Mouse (Mus musculus) erythroblast, embryonic 14.5 days (primary cell): ENCODE results near the gene Zfp618.

Experiments
- GATA1 ChIP-seq: IDR thresholded peaks from 2 replicates; pipeline ENCODE4 v1.6.1; 2012; ENCODE audit warnings: low read length, inconsistent platforms, mixed read lengths
- TAL1 ChIP-seq: IDR thresholded peaks from 3 replicates; pipeline ENCODE4 v1.6.1; 2012; ENCODE audit warnings: low read length, inconsistent platforms, mixed read lengths

- TF ChIP-seq GATA1 (no peak), TAL1 (no peak)
These were observed 125.8 kb downstream of the Zfp618 start for GRCm38 (mm10) chr4:63091151-63091550.
